Mouse (Mus musculus) CH12.LX (cell line): ENCODE data around the gene Pdgfra.

Experiments
- CHD1 ChIP-seq: IDR thresholded peaks from 2 replicates; pipeline ENCODE4 v1.6.1; 2012; ENCODE audit warnings: low read depth, low read length, improper control_type of control experiment, inconsistent platforms
- CTCF ChIP-seq, 2 experiments: IDR thresholded peaks in 1 of 2; conservative IDR thresholded peaks in 1 of 2; 2 replicates each; pipeline ENCODE4 v1.5.1; 2011 to 2012; ENCODE audit warnings: low read depth in 2 of 2, low read length in 2 of 2, improper control_type of control experiment in 1 of 2, inconsistent platforms in 1 of 2, mild to moderate bottlenecking in 1 of 2, moderate library complexity in 1 of 2
- EP300 ChIP-seq: IDR thresholded peaks from 2 replicates; pipeline ENCODE4 v1.6.1; 2011; ENCODE audit warnings: low read length, improper control_type of control experiment
- KAT2A ChIP-seq: IDR thresholded peaks from 2 replicates; pipeline ENCODE4 v1.6.1; 2012; ENCODE audit warnings: low read length, improper control_type of control experiment, inconsistent platforms; ENCODE audit not compliant: insufficient replicate concordance
- POLR2A ChIP-seq: IDR thresholded peaks from 2 replicates; pipeline ENCODE4 v1.6.1; 2011; ENCODE audit warnings: low read depth, mild to moderate bottlenecking, improper control_type of control experiment, low read length
- POLR2AphosphoS2 ChIP-seq: IDR thresholded peaks from 2 replicates; pipeline ENCODE4 v1.6.1; 2011; ENCODE audit warnings: low read depth, low read length, improper control_type of control experiment
- TCF12 ChIP-seq: IDR thresholded peaks from 2 replicates; pipeline ENCODE4 v1.6.1; 2014; ENCODE audit warnings: low read depth, mild to moderate bottlenecking, inconsistent platforms, low read length, improper control_type of control experiment
- ZMIZ1 ChIP-seq: IDR thresholded peaks from 2 replicates; pipeline ENCODE4 v1.6.1; 2012; ENCODE audit warnings: low read depth, mild to moderate bottlenecking, inconsistent platforms, low read length, improper control_type of control experiment

GRCm38 (mm10) chr5:75171859-75172258 is 19.8 kb downstream of the Pdgfra start:
- no peak for TF ChIP-seq EP300
- TF ChIP-seq KAT2A, result no peak
- TF ChIP-seq CHD1, result no peak
- no peak for TF ChIP-seq POLR2AphosphoS2
- no peak for TF ChIP-seq TCF12
- no peak for TF ChIP-seq POLR2A
- TF ChIP-seq CTCF (conservative IDR thresholded peaks at IDR 0.05 in 1 of 2, IDR thresholded peaks at IDR 0.05 in 1 of 2; ENCODE audit: low read depth in 2 of 2, low read length in 2 of 2), result no peak
- no peak for TF ChIP-seq ZMIZ1
